Mouse (Mus musculus): ENCODE data around the gene Il11.

Gene Il11

DNA sequence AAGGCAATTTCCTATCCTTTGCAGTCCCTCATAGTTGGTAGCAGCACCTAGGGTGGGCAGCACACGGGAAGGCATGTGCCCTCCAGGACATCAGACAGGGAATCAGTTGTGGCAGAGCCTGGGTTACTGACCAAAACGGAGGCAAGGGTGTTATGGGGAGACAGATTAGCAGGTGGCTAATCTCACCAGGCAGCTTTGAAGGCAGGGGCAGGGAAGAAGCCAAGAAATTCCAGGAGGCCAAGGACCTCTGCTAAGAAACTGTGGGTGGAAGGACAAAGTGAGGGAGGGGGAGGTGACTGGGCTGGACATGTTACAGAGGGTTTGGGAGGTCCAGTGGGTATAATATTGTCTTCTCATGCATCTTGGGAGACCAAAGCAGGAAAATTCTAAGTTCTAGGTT lies 39.3 kb downstream of the Il11 start:
- no peak for DNase-seq (ENCODE audit: inconsistent ontology term)

- DNase-seq (ENCODE audit: inconsistent ontology term) = no peak
These were observed 40.2 kb downstream of the Il11 start for GRCm38 (mm10) chr7:4742482-4742819.

DNA sequence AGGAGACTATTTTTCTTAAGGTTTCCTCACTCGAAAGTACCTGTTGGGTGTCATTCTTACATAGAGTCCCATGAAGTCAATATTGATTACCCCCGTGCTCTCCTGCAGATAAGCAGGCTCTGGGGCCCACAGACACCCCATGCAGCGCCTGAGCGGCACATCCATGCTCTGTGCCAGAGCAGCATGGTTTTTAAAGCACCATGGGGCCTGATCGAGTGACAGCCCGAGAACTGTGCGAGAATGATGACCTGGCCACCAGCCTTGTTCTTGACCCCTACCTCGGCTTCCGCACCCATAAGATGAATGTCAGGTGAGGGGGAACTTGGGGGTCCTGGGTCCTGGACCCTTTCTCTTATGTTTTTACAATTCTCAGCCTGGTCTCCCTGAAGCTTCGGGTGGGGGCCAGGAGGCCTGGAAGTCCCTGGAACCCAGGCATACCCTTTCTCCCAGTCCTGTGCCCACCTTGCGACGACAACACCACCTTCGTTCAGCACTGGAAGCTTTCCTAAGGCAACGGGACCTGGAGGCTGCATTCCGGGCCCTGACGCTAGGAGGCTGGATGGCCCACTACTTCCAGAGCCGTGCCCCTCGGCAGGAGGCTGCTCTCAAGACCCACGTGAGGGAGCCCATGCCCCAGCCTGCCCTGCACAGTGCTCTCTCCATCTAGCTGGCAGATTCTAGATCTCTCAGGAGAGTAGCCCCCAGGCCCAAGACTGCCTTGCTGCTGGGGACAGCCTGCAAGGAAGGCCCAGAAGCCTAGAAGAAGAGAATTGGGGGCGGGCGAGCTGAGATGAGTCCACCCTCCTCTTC lies 40.8 kb downstream of the Il11 start:
- no peak for DNase-seq (ENCODE audit: inconsistent ontology term)

- DNase-seq (ENCODE audit: inconsistent ontology term) = peak; percentile 72
These were observed 41.5 kb downstream of the Il11 start for GRCm38 (mm10) chr7:4741151-4741550.

GRCm38 (mm10) chr7:4740309-4740727 lies 42.3 kb downstream of the Il11 start:
- no peak for DNase-seq (ENCODE audit: inconsistent ontology term)

DNA sequence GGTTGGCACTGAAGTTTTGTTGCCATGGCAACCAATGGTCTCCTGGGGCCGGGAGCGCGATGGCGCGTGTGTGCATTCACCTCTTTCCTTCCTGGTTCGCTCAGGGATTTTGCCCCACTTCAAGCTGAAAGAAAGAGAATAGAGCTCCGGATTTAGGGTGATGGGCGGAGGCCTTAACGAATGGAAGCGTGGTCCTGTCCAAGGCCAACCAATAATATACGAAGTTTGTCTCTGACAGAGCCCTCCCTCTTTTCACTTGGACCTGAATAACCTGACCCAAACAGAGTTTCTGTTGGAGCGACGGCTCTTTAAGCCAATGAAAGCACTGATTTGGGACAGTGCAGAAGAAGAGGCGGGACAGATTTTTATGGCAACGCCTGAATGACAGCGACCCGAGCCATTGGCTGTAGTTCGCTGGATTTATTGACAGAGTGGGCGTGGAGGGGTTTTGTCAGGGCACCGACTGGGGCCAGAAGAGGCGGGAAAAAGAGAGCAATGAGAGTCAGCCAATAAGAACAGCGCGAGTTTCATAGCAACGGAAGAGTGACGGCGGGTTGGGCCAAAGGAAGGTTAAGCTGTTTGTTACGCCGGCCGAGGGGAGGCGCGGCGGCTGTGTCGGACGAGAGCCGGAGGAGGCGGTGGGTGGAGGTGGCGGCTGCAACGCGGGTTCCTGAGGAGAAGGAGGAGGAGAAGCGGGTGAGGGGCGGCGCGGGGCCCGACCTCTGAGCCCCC lies 42.9 kb downstream of the Il11 start, which contains the start of gene Kmt5c:
TSS of gene Kmt5c (plus strand) at position 572 of the 732 bp plus-strand sequence.
- peak; percentile 100 for DNase-seq (ENCODE audit: inconsistent ontology term)

DNA sequence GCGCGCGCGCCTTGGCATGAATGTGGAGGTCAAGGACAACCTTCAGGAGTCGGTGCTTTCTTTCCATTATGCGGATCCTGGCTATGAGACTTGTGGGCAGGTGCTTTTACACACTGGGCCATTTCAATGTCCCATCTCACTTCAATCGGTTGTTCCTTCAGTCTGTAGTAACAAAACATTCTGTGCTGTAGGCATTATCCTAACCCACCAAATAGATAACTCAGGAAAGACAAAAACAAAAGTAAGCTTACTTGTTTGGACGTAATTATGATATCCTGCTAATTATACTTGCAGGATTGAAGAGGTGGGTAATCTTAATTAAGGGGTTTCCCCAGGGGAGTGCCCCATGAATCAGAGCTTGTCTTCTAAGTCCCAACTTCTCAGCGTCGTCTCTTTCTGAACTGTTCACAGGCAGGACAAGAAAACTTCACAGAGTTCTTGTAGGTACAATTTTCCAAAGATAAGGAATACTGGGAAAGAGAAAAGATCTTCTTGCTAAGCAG lies 43.6 kb downstream of the Il11 start:
- DNase-seq (ENCODE audit: inconsistent ontology term) = no peak

GRCm38 (mm10) chr7:4732968-4733392 lies 49.7 kb downstream of the Il11 start:
- DNase-seq (ENCODE audit: inconsistent ontology term) = no peak

GRCm38 (mm10) chr7:4731090-4731489 lies 51.6 kb downstream of the Il11 start:
- DNase-seq (ENCODE audit: inconsistent ontology term) = no peak

GRCm38 (mm10) chr7:4725169-4725568 lies 57.5 kb downstream of the Il11 start, which contains the start of gene Tmem150b:
TSS of gene Tmem150b (minus strand) at chr7:4725249.
- no peak for DNase-seq (ENCODE audit: inconsistent ontology term)

DNA sequence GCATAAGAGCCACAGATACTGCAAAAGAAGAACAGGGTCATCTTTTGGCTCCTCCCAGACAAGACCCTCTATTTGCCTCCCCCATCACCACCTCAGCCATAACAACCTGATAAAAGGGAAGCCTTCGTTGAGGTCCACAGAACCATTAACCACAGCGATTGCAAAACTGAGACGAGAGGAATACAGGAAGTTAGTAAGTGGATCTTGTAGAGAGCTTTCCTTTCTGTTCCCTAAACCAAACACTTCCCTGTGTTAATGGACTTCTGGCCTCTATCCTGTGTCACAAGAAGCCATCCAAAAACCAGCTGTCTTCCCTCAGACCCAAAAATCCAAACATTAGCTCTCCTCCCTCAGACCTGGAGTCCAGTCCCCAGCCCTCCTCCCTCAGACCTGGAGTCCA lies 58.3 kb downstream of the Il11 start:
- DNase-seq (ENCODE audit: inconsistent ontology term) = no peak

GRCm38 (mm10) chr7:4723508-4723907 lies 59.2 kb downstream of the Il11 start:
- no peak for DNase-seq (ENCODE audit: inconsistent ontology term)
